Mouse (Mus musculus): ENCODE measurements around the gene Lcn10.

DNA sequence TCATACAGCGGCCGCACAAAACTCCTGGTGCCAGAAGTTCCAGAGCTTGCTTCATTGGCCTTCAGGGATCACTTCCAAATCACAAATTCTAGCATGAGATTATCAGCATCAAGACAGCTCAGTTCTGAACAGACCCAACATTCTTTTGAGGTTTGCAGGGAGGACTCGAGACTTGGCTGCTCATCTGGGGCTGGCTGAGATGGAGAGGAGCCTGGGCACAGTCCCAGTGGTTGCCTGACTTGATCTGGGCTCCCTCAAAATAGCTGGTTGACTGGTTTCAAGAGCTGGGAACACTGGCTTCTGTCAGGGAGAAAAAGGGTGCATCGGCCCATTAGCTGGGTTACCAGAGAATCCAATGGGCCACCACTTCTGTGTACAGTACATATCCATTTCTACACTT lies 25.8 kb upstream of the Lcn10 start:
- TF ChIP-seq CTCF (IDR thresholded peaks at IDR 0.05; ENCODE audit: insufficient read depth, low read depth, low read length) (no peak), POLR2A (IDR thresholded peaks at IDR 0.05; ENCODE audit: insufficient read depth, low read depth, low read length) (no peak)

All from olfactory bulb, adult 2 months (tissue).